Mouse (Mus musculus): ENCODE data around the gene Morc2a. TPM values are rescaled to one million over a fixed set of nuclear protein-coding genes. Genes with fewer than 3 reads are reported as not detected.
"Not testable (repeated sequence)": the region's sequence is repeated elsewhere in the genome, so short reads cannot be mapped to it uniquely, and the experiment has no call there.

The Morc2a gene
- polyA plus RNA-seq (2016; fragmentation: Nextera tagmentation; extraction: Ambion mirVana), result 41.8 and 42.6 TPM in 2 replicates

- DNase-seq (ENCODE audit: extremely low spot score, low spot score), result peak; percentile 98
- peak within 1 kb of the TSS; percentile 95 for H3K4me3 ChIP-seq
- peak within 1 kb of the TSS; percentile 98 for H3K27ac ChIP-seq
- WGBS, result 1% methylated on average over 81 of the region's 81 CpGs
- peaks cover 67% of the 10 kb centered on the region for H3K9me3 ChIP-seq
- H3K4me1 ChIP-seq, result peaks cover 21% of the 10 kb centered on the region
- H3K36me3 ChIP-seq (replicated peaks), result peaks cover 84% of the 10 kb centered on the region
- no peaks in the 10 kb centered on the region for H3K27me3 ChIP-seq (ENCODE audit: poor library complexity, severe bottlenecking)
Observed at GRCm38 (mm10) chr11:3648964-3649841, at the start of gene Morc2a. Gene Morc2a, plus strand, starts transcription at chr11:3649191.

- DNase-seq (ENCODE audit: extremely low spot score, low spot score); H3K27ac ChIP-seq; H3K27me3 ChIP-seq (ENCODE audit: poor library complexity, severe bottlenecking); H3K9me3 ChIP-seq; H3K4me1 ChIP-seq; H3K4me3 ChIP-seq; H3K36me3 ChIP-seq (replicated peaks): not testable (repeated sequence)
- WGBS, result 82% methylated on average over 1 of the region's 1 CpGs
Observed at GRCm38 (mm10) chr11:3601966-3602365, 47.0 kb upstream of the Morc2a start.

GRCm38 (mm10) chr11:3602687-3603086, 46.3 kb upstream of the Morc2a start:
- not testable (repeated sequence) for H3K9me3 ChIP-seq; H3K4me3 ChIP-seq; H3K36me3 ChIP-seq (replicated peaks); H3K27ac ChIP-seq; H3K27me3 ChIP-seq (ENCODE audit: poor library complexity, severe bottlenecking); H3K4me1 ChIP-seq
- DNase-seq (ENCODE audit: extremely low spot score, low spot score), result peak; percentile 18
- WGBS, result 47% methylated on average over 2 of the region's 2 CpGs

- Histone ChIP-seq H3K27ac (no peak overlapping the region), H3K4me3 (no peak overlapping the region), H3K9me3 (0 out of 2 replicates have a peak, but pooled peaks cover 3% of the 10 kb centered on the region), H3K27me3 (ENCODE audit: poor library complexity, severe bottlenecking) (no peaks in the 10 kb centered on the region), H3K4me1 (peaks cover 4% of the 10 kb centered on the region; the same call in 1 of the 2 replicates), H3K36me3 (replicated peaks) (no peaks in the 10 kb centered on the region)
- 92% methylated on average over 5 of the region's 5 CpGs for WGBS
- no peak for DNase-seq (ENCODE audit: extremely low spot score, low spot score)
Observed at GRCm38 (mm10) chr11:3606456-3606855, 42.5 kb upstream of the Morc2a start.

GRCm38 (mm10) chr11:3615576-3615975, 33.4 kb upstream of the Morc2a start:
- no peaks in the 10 kb centered on the region for H3K36me3 ChIP-seq (replicated peaks)
- no peak overlapping the region for H3K27ac ChIP-seq
- no peaks in the 10 kb centered on the region for H3K27me3 ChIP-seq (ENCODE audit: poor library complexity, severe bottlenecking)
- H3K9me3 ChIP-seq, result no peaks in the 10 kb centered on the region
- H3K4me1 ChIP-seq, result no peaks in the 10 kb centered on the region
- H3K4me3 ChIP-seq, result no peak overlapping the region
- no peak for DNase-seq (ENCODE audit: extremely low spot score, low spot score)
- 92% methylated on average over 4 of the region's 4 CpGs for WGBS

GRCm38 (mm10) chr11:3622826-3623225, 26.2 kb upstream of the Morc2a start:
- Histone ChIP-seq H3K4me1 (no peaks in the 10 kb centered on the region), H3K4me3 (no peak overlapping the region), H3K36me3 (replicated peaks) (no peaks in the 10 kb centered on the region), H3K27me3 (ENCODE audit: poor library complexity, severe bottlenecking) (peaks cover 6% of the 10 kb centered on the region), H3K9me3 (peaks cover 8% of the 10 kb centered on the region; the same call in 1 of the 2 replicates), H3K27ac (no peak overlapping the region)
- DNase-seq (ENCODE audit: extremely low spot score, low spot score), result no peak
- 84% methylated on average over 5 of the region's 5 CpGs for WGBS

- Histone ChIP-seq H3K9me3 (peaks cover 11% of the 10 kb centered on the region; the same call in 1 of the 2 replicates), H3K36me3 (replicated peaks) (no peaks in the 10 kb centered on the region), H3K27me3 (ENCODE audit: poor library complexity, severe bottlenecking) (peaks cover 23% of the 10 kb centered on the region), H3K4me1 (peaks cover 10% of the 10 kb centered on the region), H3K4me3 (no peak overlapping the region), H3K27ac (no peak overlapping the region)
- no peak for DNase-seq (ENCODE audit: extremely low spot score, low spot score)
- WGBS, result 86% methylated on average over 4 of the region's 4 CpGs
Observed at GRCm38 (mm10) chr11:3624391-3625027, 24.5 kb upstream of the Morc2a start.

GRCm38 (mm10) chr11:3628999-3629491, 19.9 kb upstream of the Morc2a start:
- H3K9me3 ChIP-seq, result peaks cover 11% of the 10 kb centered on the region; the same call in 1 of the 2 replicates
- H3K27me3 ChIP-seq (ENCODE audit: poor library complexity, severe bottlenecking), result peaks cover 36% of the 10 kb centered on the region
- peak; percentile 49 for DNase-seq (ENCODE audit: extremely low spot score, low spot score)
- no peaks in the 10 kb centered on the region for H3K36me3 ChIP-seq (replicated peaks)
- H3K4me1 ChIP-seq, result peaks cover 11% of the 10 kb centered on the region
- no peak overlapping the region for H3K27ac ChIP-seq
- peak overlapping the region; percentile 55 for H3K4me3 ChIP-seq
- 2% methylated on average over 32 of the region's 32 CpGs for WGBS

- Histone ChIP-seq H3K9me3 (peaks cover 15% of the 10 kb centered on the region; the same call in 1 of the 2 replicates), H3K27me3 (ENCODE audit: poor library complexity, severe bottlenecking) (peaks cover 26% of the 10 kb centered on the region), H3K4me1 (peaks cover 11% of the 10 kb centered on the region)
- H3K4me3 ChIP-seq; DNase-seq (ENCODE audit: extremely low spot score, low spot score); H3K36me3 ChIP-seq (replicated peaks); H3K27ac ChIP-seq: not testable (repeated sequence)
- 88% methylated on average over 8 of the region's 8 CpGs for WGBS
Observed at GRCm38 (mm10) chr11:3633269-3633668, 15.7 kb upstream of the Morc2a start.

GRCm38 (mm10) chr11:3647688-3648087, 1.3 kb upstream of the Morc2a start:
- Histone ChIP-seq H3K27ac (no peak overlapping the region), H3K4me1 (peaks cover 21% of the 10 kb centered on the region), H3K4me3 (peak overlapping the region; percentile 95), H3K9me3 (peaks cover 75% of the 10 kb centered on the region), H3K36me3 (replicated peaks) (peaks cover 84% of the 10 kb centered on the region), H3K27me3 (ENCODE audit: poor library complexity, severe bottlenecking) (no peaks in the 10 kb centered on the region)
- DNase-seq (ENCODE audit: extremely low spot score, low spot score), result no peak
- 85% methylated on average over 5 of the region's 5 CpGs for WGBS

- H3K4me1 ChIP-seq, result peaks cover 21% of the 10 kb centered on the region
- no peak for DNase-seq (ENCODE audit: extremely low spot score, low spot score)
- peaks cover 71% of the 10 kb centered on the region for H3K9me3 ChIP-seq
Observed at GRCm38 (mm10) chr11:3648305-3648963, 557 bp upstream of the Morc2a start.

GRCm38 (mm10) chr11:3650141-3650540, 1.1 kb downstream of the Morc2a start:
- DNase-seq (ENCODE audit: extremely low spot score, low spot score), result no peak
- H3K36me3 ChIP-seq (replicated peaks), result peaks cover 84% of the 10 kb centered on the region
- H3K27me3 ChIP-seq (ENCODE audit: poor library complexity, severe bottlenecking), result no peaks in the 10 kb centered on the region
- H3K27ac ChIP-seq, result no peak overlapping the region
- peak overlapping the region; percentile 95 for H3K4me3 ChIP-seq
- 95% methylated on average over 6 of the region's 6 CpGs for WGBS
- H3K4me1 ChIP-seq, result peaks cover 21% of the 10 kb centered on the region
- H3K9me3 ChIP-seq, result peaks cover 57% of the 10 kb centered on the region

More at GRCm38 (mm10) chr11:3648305-3648963, 557 bp upstream of the Morc2a start:
- no peaks in the 10 kb centered on the region for H3K27me3 ChIP-seq (ENCODE audit: poor library complexity, severe bottlenecking)
- H3K27ac ChIP-seq, result peak overlapping the region; percentile 98
- under 1% methylated on average over 55 of the region's 62 CpGs for WGBS
- H3K36me3 ChIP-seq (replicated peaks), result peaks cover 84% of the 10 kb centered on the region
- H3K4me3 ChIP-seq, result peak overlapping the region; percentile 95

Measured in forebrain, embryonic 10.5 days (tissue).